8 mouse cellular contexts compared by ENCODE assay signal in genomic region chr9:120027401-120028151, GRCm38 (mm10). TPM values are rescaled to one million over a fixed set of nuclear protein-coding genes. Genes with fewer than 3 reads are reported as not detected.
DNase-seq lines count a peak whose midpoint lies in the region; ATAC-seq and TF ChIP-seq lines count a peak whose summit lies in the region.

No protein-coding gene starts in this region.

- H3K27ac ChIP-seq in cerebellum, adult 2 months (ENCODE audit: insufficient read depth, low read length) = peak overlapping the region; percentile 67
- H3K27ac ChIP-seq in hindbrain, embryonic 13.5 days = no peak overlapping the region
- no peak overlapping the region for H3K27ac ChIP-seq in liver, embryonic 14.5 days

- H3K9ac ChIP-seq in hindbrain, embryonic 13.5 days = no peak overlapping the region
- no peak overlapping the region for H3K9ac ChIP-seq in liver, embryonic 14.5 days (replicated peaks)

- 2% methylated on average over 14 of the region's 14 CpGs for WGBS in cerebellum, adult 2 months
- 26% methylated on average over 12 of the region's 14 CpGs for WGBS in hindbrain, embryonic 13.5 days
- WGBS in liver, embryonic 14.5 days (ENCODE audit: insufficient replicate concordance) = 20% methylated on average over 12 of the region's 14 CpGs

- peaks cover 41% of the 10 kb centered on the region for H3K4me1 ChIP-seq in cerebellum, adult 2 months (ENCODE audit: control insufficient read depth, insufficient read depth, low read length)
- peaks cover 10% of the 10 kb centered on the region for H3K4me1 ChIP-seq in hindbrain, embryonic 13.5 days (replicated peaks)
- H3K4me1 ChIP-seq in liver, embryonic 14.5 days (replicated peaks; ENCODE audit: control insufficient read depth in 2 of 2, insufficient read depth in 2 of 2, low read length in 1 of 2) = peaks cover 0 to 3% of the 10 kb centered on the region in 2 experiments; a peak in 2 of 4 replicates

- no peak overlapping the region for H3K4me2 ChIP-seq in hindbrain, embryonic 13.5 days
- no peak overlapping the region for H3K4me2 ChIP-seq in liver, embryonic 14.5 days (ENCODE audit: low read depth)

- H3K27me3 ChIP-seq in cerebellum, adult 2 months (ENCODE audit: control insufficient read depth, insufficient read depth, low read length) = no peaks in the 10 kb centered on the region
- no peaks in the 10 kb centered on the region for H3K27me3 ChIP-seq in hindbrain, embryonic 13.5 days
- H3K27me3 ChIP-seq in liver, embryonic 14.5 days (ENCODE audit: control insufficient read depth, insufficient read depth, low read length) = no peaks in the 10 kb centered on the region

- peak; percentile 87 for TF ChIP-seq CTCF in cerebellum, adult 2 months (IDR thresholded peaks at IDR 0.05; ENCODE audit: borderline replicate concordance, insufficient read depth, low read depth, low read length)
- TF ChIP-seq CTCF in liver, embryonic 14.5 days (IDR thresholded peaks at IDR 0.05; ENCODE audit: low read depth) = peak; percentile 90

- peak; percentile 87 for DNase-seq in adrenal gland, adult 2 months
- DNase-seq in adrenal gland, postnatal 4 days (ENCODE audit: low spot score in 2 of 2) = no peak
- DNase-seq in ES-CJ7 (ENCODE audit: low read depth, low spot score) = peak; percentile 85
- peak; percentile 77 to 82 for DNase-seq in cerebellum, adult 2 months
- DNase-seq in forelimb bud, embryonic 11.5 days (ENCODE audit: low read depth, low spot score) = peak; percentile 78
- peak in 2 of 3 experiments; percentile 33 to 49 for DNase-seq in liver, embryonic 14.5 days (ENCODE audit: low read depth in 3 of 3, low spot score in 3 of 3)
- peak; percentile 87 for DNase-seq in retina, postnatal 1 day

- TF ChIP-seq EP300 in liver, embryonic 14.5 days (IDR thresholded peaks at IDR 0.05; ENCODE audit: low read depth) = no peak

- peak; percentile 52; the same call in 1 of the 2 replicates for ATAC-seq in hindbrain, embryonic 13.5 days (ENCODE audit: low FRiP score)
- ATAC-seq in liver, embryonic 14.5 days (ENCODE audit: insufficient read depth) = peak; percentile 26; the same call in 1 of the 2 replicates

- H3K4me3 ChIP-seq in cerebellum, adult 2 months (replicated peaks; ENCODE audit: insufficient read depth, low read depth, low read length) = peak overlapping the region; percentile 18
- H3K4me3 ChIP-seq in hindbrain, embryonic 13.5 days = no peak overlapping the region
- H3K4me3 ChIP-seq in liver, embryonic 14.5 days (ENCODE audit: insufficient read depth in 1 of 2, low read depth in 2 of 2, low read length in 2 of 2) = no peak overlapping the region

- no peak for TF ChIP-seq POLR2A in cerebellum, adult 2 months (IDR thresholded peaks at IDR 0.05; ENCODE audit: borderline replicate concordance, insufficient read depth, low read length)

- no peaks in the 10 kb centered on the region for H3K36me3 ChIP-seq in hindbrain, embryonic 13.5 days
- no peaks in the 10 kb centered on the region for H3K36me3 ChIP-seq in liver, embryonic 14.5 days (replicated peaks; ENCODE audit: control insufficient read depth, insufficient read depth, low read depth)

- H3K9me3 ChIP-seq in hindbrain, embryonic 13.5 days = no peaks in the 10 kb centered on the region
- H3K9me3 ChIP-seq in liver, embryonic 14.5 days (ENCODE audit: control insufficient read depth, low read length) = no peaks in the 10 kb centered on the region

RNA-seq across cellular contexts. Expression of gene Xirp1, which starts 4.2 kb away (rescaled TPM):
- total RNA-seq in adrenal gland, adult 2 months (2021) = under 1 TPM; 0.37 to 0.48 TPM
- polyA plus RNA-seq in adrenal gland, adult 2 months (2012; rRNA removed) = 0.03 and 0.04 TPM in 2 replicates
- 1 to 10 TPM; 2.2 to 5.6 TPM for total RNA-seq in adrenal gland, postnatal 4 days (2021)
- polyA plus RNA-seq in cerebellum, adult 2 months (2012; rRNA removed) = 0.03 and 0.05 TPM in 2 replicates
- 0.04 and 0.09 TPM in 2 replicates for polyA plus RNA-seq in hindbrain, embryonic 13.5 days (2015; fragmentation: Nextera tagmentation; extraction: Ambion mirVana)
- polyA plus RNA-seq in liver, embryonic 14.5 days (2012; rRNA removed) = not detected in 2 replicates
- not detected in 2 replicates for polyA plus RNA-seq in liver, embryonic 14.5 days (2014; fragmentation: Nextera tagmentation; extraction: Ambion mirVana)

RNA-seq across cellular contexts. Expression of gene Cx3cr1, which starts 42.1 kb away (rescaled TPM):
- 10 to 100 TPM in 1 of 2 experiments, 1 to 10 TPM in 1; 3.5 to 10.8 TPM for total RNA-seq in adrenal gland, adult 2 months (2021)
- polyA plus RNA-seq in adrenal gland, adult 2 months (2012; rRNA removed) = 11.8 and 12.5 TPM in 2 replicates
- total RNA-seq in adrenal gland, postnatal 4 days (2021) = 1 to 10 TPM; 7.2 TPM
- 8.6 and 9.0 TPM in 2 replicates for polyA plus RNA-seq in cerebellum, adult 2 months (2012; rRNA removed)
- polyA plus RNA-seq in hindbrain, embryonic 13.5 days (2015; fragmentation: Nextera tagmentation; extraction: Ambion mirVana) = 8.9 and 9.5 TPM in 2 replicates
- polyA plus RNA-seq in liver, embryonic 14.5 days (2012; rRNA removed) = 1.4 and 1.5 TPM in 2 replicates
- polyA plus RNA-seq in liver, embryonic 14.5 days (2014; fragmentation: Nextera tagmentation; extraction: Ambion mirVana) = 0.69 and 1.3 TPM in 2 replicates

RNA-seq across cellular contexts. Expression of gene Csrnp1, which starts 43.1 kb away (rescaled TPM):
- total RNA-seq in adrenal gland, adult 2 months (2021) = 10 to 100 TPM; 18.7 to 26.5 TPM
- 45.6 and 51.3 TPM in 2 replicates for polyA plus RNA-seq in adrenal gland, adult 2 months (2012; rRNA removed)
- total RNA-seq in adrenal gland, postnatal 4 days (2021) = 10 to 100 TPM; 18.0 to 18.1 TPM
- 11.1 and 12.6 TPM in 2 replicates for polyA plus RNA-seq in cerebellum, adult 2 months (2012; rRNA removed)
- 1.2 and 1.7 TPM in 2 replicates for polyA plus RNA-seq in hindbrain, embryonic 13.5 days (2015; fragmentation: Nextera tagmentation; extraction: Ambion mirVana)
- 2.1 and 2.2 TPM in 2 replicates for polyA plus RNA-seq in liver, embryonic 14.5 days (2012; rRNA removed)
- 0.38 and 0.44 TPM in 2 replicates for polyA plus RNA-seq in liver, embryonic 14.5 days (2014; fragmentation: Nextera tagmentation; extraction: Ambion mirVana)

Comparison
In these comparisons a context has a peak if more than half of its experiments do, and no peak if none do; other contexts are left out.
1. DNase-seq: peak in adrenal gland, adult 2 months (single experiment), ES-CJ7 (single experiment), cerebellum, adult 2 months (2 of 2), forelimb bud, embryonic 11.5 days (single experiment), liver, embryonic 14.5 days (2 of 3) and retina, postnatal 1 day (single experiment); none in adrenal gland, postnatal 4 days (0 of 2).